Mouse (Mus musculus): ENCODE measurements around the gene Tmem190.
"Not testable (repeated sequence)": the region's sequence is repeated elsewhere in the genome, so short reads cannot be mapped to it uniquely, and the experiment has no call there.

The Tmem190 gene

DNA sequence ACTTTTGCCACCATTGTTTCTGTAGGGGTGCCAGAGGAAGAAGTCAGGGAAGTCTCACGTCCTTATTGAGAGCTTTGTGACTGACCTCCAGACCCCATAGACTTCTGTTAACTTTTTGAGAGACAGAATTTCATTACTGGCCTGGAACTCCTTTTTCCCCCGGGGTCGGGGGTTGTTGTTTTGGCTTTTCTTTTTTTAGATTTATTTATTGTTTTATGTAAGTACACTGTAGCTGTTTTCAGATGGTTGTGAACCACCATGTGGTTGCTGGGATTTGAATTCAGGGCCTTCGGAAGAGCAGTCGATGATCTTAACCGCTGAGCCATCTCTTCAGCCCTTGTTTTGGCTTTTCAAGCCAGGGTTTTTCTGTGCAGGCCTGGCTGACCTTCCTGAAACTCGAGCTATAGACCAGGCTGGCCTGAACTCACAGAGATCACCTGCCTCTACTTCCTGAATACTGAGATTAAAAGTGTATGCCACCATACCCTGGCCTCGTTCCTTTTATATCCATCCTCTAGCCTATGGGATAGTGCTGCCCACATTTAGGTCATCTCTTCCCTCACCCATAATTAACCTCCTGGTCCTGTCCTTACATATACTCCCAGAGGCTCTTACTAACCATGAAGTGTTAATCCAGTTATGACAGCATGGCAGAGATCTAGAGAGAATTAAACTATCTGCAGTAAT lies 30.5 kb downstream of the Tmem190 start:
- DNase-seq (ENCODE audit: extremely low spot score): no peak

DNA sequence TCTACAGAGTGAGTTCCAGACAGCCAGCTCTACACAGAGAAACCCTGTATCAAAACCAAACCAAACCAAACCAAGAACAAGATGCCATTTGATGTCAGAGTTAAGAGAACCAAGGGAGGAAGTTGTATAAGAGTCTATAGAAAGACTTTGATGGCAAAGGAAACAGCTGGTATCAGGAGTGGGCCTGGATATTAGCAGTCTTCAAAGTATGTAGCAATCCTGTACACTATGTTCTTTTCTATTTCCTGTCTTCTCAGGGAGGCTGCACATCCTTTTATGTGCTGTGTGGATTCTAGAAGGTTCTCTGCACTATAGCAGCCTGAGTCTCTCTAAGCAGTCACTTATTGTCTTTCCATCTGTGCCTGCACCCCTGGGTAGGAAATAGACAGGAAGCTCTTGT lies 33.8 kb downstream of the Tmem190 start:
- no peak for DNase-seq (ENCODE audit: extremely low spot score)

DNA sequence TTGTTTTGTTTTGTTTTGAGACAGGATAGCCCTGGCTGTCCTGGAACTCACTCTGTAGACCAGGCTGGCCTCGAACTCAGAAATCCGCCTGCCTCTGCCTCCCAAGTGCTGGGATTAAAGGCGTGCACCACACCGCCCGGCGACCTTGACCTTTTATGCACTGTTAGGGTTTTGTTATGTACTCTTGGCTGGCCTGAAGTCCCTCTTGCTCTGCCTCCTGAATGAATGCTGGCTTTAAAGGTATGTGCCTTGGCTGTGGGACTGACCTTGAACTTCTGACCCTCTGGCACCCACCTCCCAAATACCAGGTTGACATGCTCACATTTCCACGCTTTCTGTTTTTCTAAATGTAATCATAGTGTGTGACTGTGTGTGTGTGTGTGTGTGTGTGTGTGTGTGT lies 38.2 kb downstream of the Tmem190 start:
- DNase-seq (ENCODE audit: extremely low spot score): not testable (repeated sequence)

DNA sequence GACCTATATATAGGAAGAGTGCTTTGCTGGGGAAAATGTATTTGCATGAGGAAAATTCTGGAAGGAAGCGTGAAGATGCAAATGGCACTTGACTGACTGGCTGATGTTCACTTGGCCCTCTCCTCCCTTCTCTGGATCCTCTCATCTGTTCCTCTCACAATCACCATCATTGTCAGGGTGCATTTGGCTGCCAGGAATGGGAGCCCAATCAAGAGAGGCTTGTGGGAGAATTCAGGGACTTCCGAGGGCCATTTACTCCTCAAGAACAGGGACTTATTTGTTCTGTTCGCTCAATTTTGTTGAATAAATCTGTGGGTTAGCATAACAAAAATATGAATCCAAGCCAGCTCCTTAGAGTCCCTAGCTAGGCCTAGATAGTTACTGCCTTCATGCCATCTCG lies 39.0 kb downstream of the Tmem190 start:
- no peak for DNase-seq (ENCODE audit: extremely low spot score)

DNA sequence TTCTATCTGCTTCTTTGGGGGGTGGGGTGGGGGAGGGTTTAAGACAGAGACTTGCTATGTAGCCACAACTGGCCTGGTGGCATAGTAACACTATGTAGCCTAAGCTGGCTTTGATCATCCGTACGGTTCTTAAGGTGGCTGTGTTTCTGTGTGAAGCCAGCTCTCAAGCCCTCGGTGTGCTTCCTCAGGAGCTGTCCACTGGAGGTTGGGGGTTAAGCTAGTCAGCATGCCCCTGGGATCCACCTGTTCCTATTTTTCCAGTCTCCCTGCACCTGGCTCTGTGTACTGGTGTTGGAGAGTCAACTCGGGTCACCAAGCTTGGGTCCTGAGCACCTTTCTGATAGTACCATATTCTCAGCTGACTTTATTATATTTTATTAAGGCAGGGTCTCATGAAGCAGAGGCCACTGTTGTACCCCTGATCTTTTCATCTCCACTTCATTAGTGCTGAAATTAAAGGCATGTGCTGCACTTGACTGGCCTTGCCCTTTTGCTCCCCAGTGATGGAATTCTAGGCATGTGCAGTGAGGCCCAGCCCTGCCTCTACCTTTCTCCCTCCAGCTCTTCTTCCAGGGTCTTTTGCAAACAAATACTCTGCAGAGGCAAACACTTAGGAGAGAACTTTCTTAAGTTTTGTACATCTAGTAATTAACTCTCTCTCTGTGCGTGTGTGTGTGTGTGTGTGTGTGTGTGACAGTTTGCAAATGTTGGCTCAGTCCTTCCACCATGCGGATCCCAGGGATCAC lies 39.6 kb downstream of the Tmem190 start:
- no peak for DNase-seq (ENCODE audit: extremely low spot score)

DNA sequence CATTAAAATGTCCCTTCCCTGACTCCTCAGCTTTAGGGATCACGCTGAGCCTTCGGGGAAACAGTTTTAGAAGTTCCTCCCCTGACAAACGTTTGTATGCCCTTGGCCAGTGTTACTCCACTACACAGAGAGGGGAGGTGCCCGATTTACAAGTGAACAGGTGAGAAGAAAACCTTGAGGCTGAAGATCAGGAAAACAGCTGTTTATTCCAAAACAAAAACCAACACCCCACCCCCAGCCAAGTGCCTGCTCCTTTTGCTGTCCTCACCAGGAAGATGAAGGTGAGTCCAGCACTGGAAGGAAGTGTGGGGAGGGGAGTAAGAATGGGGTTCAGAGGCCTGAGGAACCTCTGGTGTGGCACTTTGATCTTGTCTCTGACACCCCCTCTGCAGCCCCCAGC lies 42.6 kb downstream of the Tmem190 start:
- no peak for DNase-seq (ENCODE audit: extremely low spot score)

DNA sequence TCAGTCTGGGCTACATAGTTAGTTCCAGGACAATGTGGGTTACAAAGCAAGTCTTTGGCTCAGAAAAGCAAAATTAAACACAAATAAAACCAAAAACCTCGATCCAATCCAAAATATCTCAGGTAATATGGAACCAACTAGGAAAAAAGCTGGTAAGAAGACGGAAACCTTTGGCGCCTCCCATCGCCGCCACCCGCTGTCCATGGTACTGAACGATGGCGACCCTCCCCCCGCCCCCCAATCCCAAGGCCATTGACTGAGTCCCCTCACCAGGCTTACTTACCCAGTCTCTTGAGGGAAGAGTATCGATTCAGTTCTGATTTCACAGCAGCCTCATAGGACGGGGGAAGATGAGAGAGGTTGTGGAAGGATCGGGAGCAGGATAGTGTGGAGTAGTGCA lies 47.7 kb downstream of the Tmem190 start:
- DNase-seq (ENCODE audit: extremely low spot score): no peak
